Mouse (Mus musculus): ENCODE measurements around the gene Obp1b. TPM values are rescaled to one million over a fixed set of nuclear protein-coding genes. Genes with fewer than 3 reads are reported as not detected.
"Not testable (repeated sequence)": the region's sequence is repeated elsewhere in the genome, so short reads cannot be mapped to it uniquely, and the experiment has no call there.

Gene Obp1b
- not detected in 2 replicates for polyA plus RNA-seq (2011; ENCODE audit: insufficient read depth, insufficient read length, low replicate concordance, missing spikeins)

GRCm38 (mm10) chrX:78186477-78186876 is at the start of gene Obp1b:
Gene Obp1b (plus strand): TSS chrX:78186777.
- not testable (repeated sequence) for H3K27ac ChIP-seq (ENCODE audit: control insufficient read depth, insufficient read depth, low read depth, low read length, poor library complexity); H3K4me1 ChIP-seq (ENCODE audit: control insufficient read depth, insufficient read depth, low read length); H3K4me3 ChIP-seq (replicated peaks; ENCODE audit: control insufficient read depth, low read depth, low read length)
- no CpG with 5 or more reads among the region's 3 CpGs for WGBS

- WGBS = 45% methylated on average over 1 of the region's 1 CpGs
- not testable (repeated sequence) for H3K27ac ChIP-seq (ENCODE audit: control insufficient read depth, insufficient read depth, low read depth, low read length, poor library complexity); H3K4me3 ChIP-seq (replicated peaks; ENCODE audit: control insufficient read depth, low read depth, low read length); H3K4me1 ChIP-seq (ENCODE audit: control insufficient read depth, insufficient read depth, low read length)
These were observed 15.6 kb downstream of the Obp1b start for GRCm38 (mm10) chrX:78202220-78202619.

GRCm38 (mm10) chrX:78202829-78203228 is 16.3 kb downstream of the Obp1b start:
- H3K4me3 ChIP-seq (replicated peaks; ENCODE audit: control insufficient read depth, low read depth, low read length) = no peak overlapping the region
- H3K4me1 ChIP-seq (ENCODE audit: control insufficient read depth, insufficient read depth, low read length) = no peaks in the 10 kb centered on the region
- TF ChIP-seq POLR2A (IDR thresholded peaks at IDR 0.05; ENCODE audit: borderline replicate concordance, control insufficient read depth, low read depth, low read length) (no peak), CTCF (IDR thresholded peaks at IDR 0.05; ENCODE audit: control insufficient read depth, insufficient read depth, low read length) (no peak)
- no peak overlapping the region for H3K27ac ChIP-seq (ENCODE audit: control insufficient read depth, insufficient read depth, low read depth, low read length, poor library complexity)
- WGBS = 87% methylated on average over 5 of the region's 5 CpGs

Other genes with a start within 250 kb of the Obp1b start
- not detected in 2 replicates for gene Obp1a, start 95.4 kb upstream of the Obp1b start, polyA plus RNA-seq (2011; ENCODE audit: insufficient read depth, insufficient read length, low replicate concordance, missing spikeins)
- not detected in 2 replicates for gene Gm5938, start 61.3 kb upstream of the Obp1b start, polyA plus RNA-seq (2011; ENCODE audit: insufficient read depth, insufficient read length, low replicate concordance, missing spikeins)
- not detected in 2 replicates for gene Gm14743, start 59.1 kb downstream of the Obp1b start, polyA plus RNA-seq (2011; ENCODE audit: insufficient read depth, insufficient read length, low replicate concordance, missing spikeins)
- not detected in 2 replicates for gene 4930480E11Rik, start 182.9 kb downstream of the Obp1b start, polyA plus RNA-seq (2011; ENCODE audit: insufficient read depth, insufficient read length, low replicate concordance, missing spikeins)

All from bone marrow, adult 2 months (tissue).